Mouse (Mus musculus) thymus, postnatal 14 days (tissue): ENCODE measurements around the gene Ppp1r11.
"Not testable (repeated sequence)": the region's sequence is repeated elsewhere in the genome, so short reads cannot be mapped to it uniquely, and the experiment has no call there.

Source experiments
- DNase-seq: peaks from one replicate; pipeline ENCODE4 v3.0.0; 2021

Ppp1r11 gene

GRCm38 (mm10) chr17:36950981-36951947 is at the start of gene Ppp1r11:
Ppp1r11 (minus strand) TSS chr17:36951741.
- DNase-seq, result peak; percentile 95

- no peak for DNase-seq
Observed at GRCm38 (mm10) chr17:37000863-37001262, 49.3 kb upstream of the Ppp1r11 start, which contains the start of gene Zfp57. Zfp57 (plus strand) TSS chr17:37001163.

GRCm38 (mm10) chr17:36998477-36998876 is 46.9 kb upstream of the Ppp1r11 start:
- DNase-seq, result no peak

GRCm38 (mm10) chr17:36997033-36997735 is 45.6 kb upstream of the Ppp1r11 start:
- peak; percentile 78 for DNase-seq

- no peak for DNase-seq
Observed at GRCm38 (mm10) chr17:36995448-36995847, 43.9 kb upstream of the Ppp1r11 start.

- DNase-seq, result no peak
Observed at GRCm38 (mm10) chr17:36994528-36994927, 43.0 kb upstream of the Ppp1r11 start.

- DNase-seq, result no peak
Observed at GRCm38 (mm10) chr17:36993770-36994325, 42.3 kb upstream of the Ppp1r11 start.

- DNase-seq, result no peak
Observed at GRCm38 (mm10) chr17:36992336-36993104, 41.0 kb upstream of the Ppp1r11 start.

- not testable (repeated sequence) for DNase-seq
Observed at GRCm38 (mm10) chr17:36990630-36991029, 39.1 kb upstream of the Ppp1r11 start.

- no peak for DNase-seq
Observed at GRCm38 (mm10) chr17:36989437-36989836, 37.9 kb upstream of the Ppp1r11 start, which contains the start of gene H2-M5. H2-M5 (minus strand) TSS chr17:36989537.

- DNase-seq, result no peak
Observed at GRCm38 (mm10) chr17:36988475-36988874, 36.9 kb upstream of the Ppp1r11 start.

GRCm38 (mm10) chr17:36982253-36983155 is 31.0 kb upstream of the Ppp1r11 start:
- no peak for DNase-seq

GRCm38 (mm10) chr17:36981845-36982244 is 30.3 kb upstream of the Ppp1r11 start:
- no peak for DNase-seq

- DNase-seq, result no peak
Observed at GRCm38 (mm10) chr17:36981221-36981813, 29.8 kb upstream of the Ppp1r11 start, which contains the start of gene 2410137M14Rik. 2410137M14Rik (minus strand) TSS chr17:36981237.

- no peak for DNase-seq
Observed at GRCm38 (mm10) chr17:36973271-36973787, 21.8 kb upstream of the Ppp1r11 start.

- DNase-seq, result peak; percentile 43
Observed at GRCm38 (mm10) chr17:36972791-36973190, 21.2 kb upstream of the Ppp1r11 start.

GRCm38 (mm10) chr17:36971172-36971850 is 19.8 kb upstream of the Ppp1r11 start:
- no peak for DNase-seq

- DNase-seq, result no peak
Observed at GRCm38 (mm10) chr17:36970316-36970890, 18.9 kb upstream of the Ppp1r11 start.

- DNase-seq, result no peak
Observed at GRCm38 (mm10) chr17:36966875-36967274, 15.3 kb upstream of the Ppp1r11 start.

GRCm38 (mm10) chr17:36961125-36961524 is 9.6 kb upstream of the Ppp1r11 start:
- DNase-seq, result no peak
